Mouse (Mus musculus) ES-Bruce4 (cell line): ENCODE measurements around the gene Gm5751.

Experiments
- CTCF ChIP-seq: IDR thresholded peaks from one replicate; pipeline ENCODE4 v1.8.1; 2011; ENCODE audit warnings: low read depth, low read length
- EP300 ChIP-seq: IDR thresholded peaks from 2 replicates; pipeline ENCODE4 v1.6.1; 2011; ENCODE audit warnings: low read depth, low read length; ENCODE audit not compliant: insufficient read depth
- POLR2A ChIP-seq: IDR thresholded peaks from one replicate; pipeline ENCODE4 v1.8.1; 2011; ENCODE audit warnings: low read length; ENCODE audit not compliant: insufficient read depth

DNA sequence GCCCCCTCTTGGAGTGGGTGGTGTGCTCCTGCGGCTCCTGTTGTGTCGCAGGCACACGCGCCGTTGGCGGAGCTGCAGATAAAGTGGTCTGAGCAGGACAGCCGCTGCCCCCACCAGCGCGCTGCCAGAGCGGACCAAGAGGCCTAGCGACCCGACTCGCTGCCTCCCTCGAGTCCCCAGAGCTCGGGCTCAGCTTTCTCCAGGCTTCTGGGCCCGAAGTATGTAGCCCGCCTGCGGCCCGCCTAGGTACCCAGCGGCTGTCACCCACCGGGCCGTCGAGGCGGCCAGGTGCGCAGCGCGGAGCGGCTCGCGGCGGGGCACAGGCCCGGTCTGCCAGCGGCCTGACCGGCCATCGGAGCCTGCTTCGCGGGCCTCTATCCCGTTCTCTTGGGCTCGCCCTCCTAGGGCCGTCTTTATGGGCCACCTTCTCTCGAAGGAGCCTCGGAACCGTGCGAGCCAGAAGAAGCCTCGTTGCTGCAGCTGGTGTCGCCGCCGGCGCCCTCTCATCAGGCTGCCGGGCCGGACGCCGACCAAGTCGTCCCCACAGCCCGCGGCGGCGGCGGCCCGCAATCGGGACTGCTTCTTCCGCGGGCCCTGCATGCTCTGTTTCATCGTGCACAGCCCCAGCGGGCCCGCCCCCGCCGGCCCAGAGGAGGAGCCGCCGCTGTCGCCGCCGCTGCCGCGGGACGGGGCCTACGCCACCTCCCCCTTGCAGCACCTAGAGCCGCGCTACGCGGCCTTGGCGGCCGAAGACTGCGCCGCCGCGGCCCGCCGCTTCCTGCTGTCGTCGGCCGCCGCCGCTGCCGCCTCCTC, 18.5 kb downstream of the Gm5751 start, which contains the start of gene B630019K06Rik:
- TF ChIP-seq POLR2A, result no peak
- no peak for TF ChIP-seq CTCF
- TF ChIP-seq EP300, result no peak
